Mouse (Mus musculus): ENCODE results near the gene Phb.

DNA sequence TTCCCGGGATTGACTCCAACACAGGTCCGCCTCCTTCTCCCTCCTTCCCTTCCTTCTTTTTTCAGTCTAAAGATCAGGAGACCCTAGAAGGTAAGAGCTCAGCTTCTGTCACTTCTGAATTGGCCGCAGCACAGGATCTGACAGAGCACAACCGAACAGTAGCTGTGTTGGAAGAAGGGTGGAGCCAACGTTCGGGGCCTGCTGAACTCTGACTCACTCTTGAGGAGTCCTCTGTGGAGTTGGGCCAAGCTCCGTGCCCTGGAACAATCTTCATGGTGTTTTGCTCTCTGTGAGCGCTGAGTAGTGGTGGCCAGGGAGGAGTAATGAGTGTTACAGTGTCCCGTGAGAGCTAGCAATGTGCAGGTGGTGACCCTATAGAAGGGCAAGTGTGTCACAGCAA is 15.8 kb upstream of the Phb start:
- TF ChIP-seq POLR2A (IDR thresholded peaks at IDR 0.05; ENCODE audit: insufficient read depth, low read length) (no peak), CTCF (IDR thresholded peaks at IDR 0.05; ENCODE audit: low read depth, low read length) (no peak)

All from ES-Bruce4 (cell line).